Mouse (Mus musculus) forebrain, embryonic 16.5 days (tissue): ENCODE results near the gene Cidec. TPM values are rescaled to one million over a fixed set of nuclear protein-coding genes. Genes with fewer than 3 reads are reported as not detected.

Experiments
- ATAC-seq: fragments of 200-750 bp; cut with Nextera tagmentation; 2 replicates; pipeline ENCODE4 v1.8.0; 2017; ENCODE audit warnings: mild to moderate bottlenecking, moderate library complexity
- H3K27ac ChIP-seq: fragments of 300-500 bp; sonication (generic); 2 replicates; pipeline ENCODE4 v1.5.1; 2014; ENCODE audit warnings: low read length, control low read depth
- H3K27me3 ChIP-seq: fragments of 300-500 bp; sonication (generic); replicated peaks from 2 replicates; pipeline ENCODE4 v1.6.1; 2014; ENCODE audit warnings: low read length; ENCODE audit not compliant: control insufficient read depth, insufficient read depth
- H3K36me3 ChIP-seq: fragments of 300-500 bp; sonication (generic); 2 replicates; pipeline ENCODE4 v1.6.1; 2014; ENCODE audit not compliant: control insufficient read depth, insufficient read depth
- H3K4me1 ChIP-seq: fragments of 300-500 bp; sonication (generic); replicated peaks from 2 replicates; pipeline ENCODE4 v1.6.1; 2014; ENCODE audit warnings: low read length; ENCODE audit not compliant: control insufficient read depth, insufficient read depth
- H3K4me2 ChIP-seq: fragments of 300-500 bp; sonication (generic); 2 replicates; pipeline ENCODE4 v1.6.1; 2014; ENCODE audit warnings: mild to moderate bottlenecking, low read length, control low read depth
- H3K4me3 ChIP-seq: fragments of 300-500 bp; sonication (generic); replicated peaks from 2 replicates; pipeline ENCODE4 v1.5.1; 2014; ENCODE audit warnings: mild to moderate bottlenecking, low read length, control low read depth
- H3K9ac ChIP-seq: fragments of 300-500 bp; sonication (generic); replicated peaks from 2 replicates; pipeline ENCODE4 v1.6.1; 2014; ENCODE audit warnings: low read depth, low read length, control low read depth
- H3K9me3 ChIP-seq: fragments of 300-500 bp; sonication (generic); 2 replicates; pipeline ENCODE4 v1.6.1; 2016; ENCODE audit warnings: low read length; ENCODE audit not compliant: control insufficient read depth
- WGBS: fragments of 180-500 bp; shearing (Covaris S2); extraction: QIAGEN DNeasy Blood & Tissue Kit; methylation state at CpG from one replicate; pipeline ENCODE4 v1.1.7; 2014; 5-methylcytosine and 5-hydroxymethylcytosine counted together
- microRNA-seq: library from miRNA; unstranded; fragments of <30 nt; microRNA quantifications from one replicate; pipeline ENCODE4, GENCODE M21; 2017
- polyA plus RNA-seq: library from polyadenylated mRNA; unstranded; fragments of >200 nt; fragmentation: Nextera tagmentation; extraction: Ambion mirVana; gene quantifications from 2 replicates; pipeline ENCODE4 v1.2.1, GENCODE M21; 2015

Gene Cidec
- polyA plus RNA-seq, 1 experiment from 2014 or later = not detected

GRCm38 (mm10) chr6:113386025-113386424 lies 49.5 kb downstream of the Cidec start:
- Histone ChIP-seq H3K9me3 (no peaks in the 10 kb centered on the region), H3K36me3 (peaks cover 55% of the 10 kb centered on the region), H3K4me2 (no peak overlapping the region), H3K9ac (no peak overlapping the region), H3K27ac (no peak overlapping the region), H3K4me1 (no peaks in the 10 kb centered on the region), H3K4me3 (no peak overlapping the region), H3K27me3 (no peaks in the 10 kb centered on the region)
- no peak for ATAC-seq
- 91% methylated on average over 3 of the region's 3 CpGs for WGBS

DNA sequence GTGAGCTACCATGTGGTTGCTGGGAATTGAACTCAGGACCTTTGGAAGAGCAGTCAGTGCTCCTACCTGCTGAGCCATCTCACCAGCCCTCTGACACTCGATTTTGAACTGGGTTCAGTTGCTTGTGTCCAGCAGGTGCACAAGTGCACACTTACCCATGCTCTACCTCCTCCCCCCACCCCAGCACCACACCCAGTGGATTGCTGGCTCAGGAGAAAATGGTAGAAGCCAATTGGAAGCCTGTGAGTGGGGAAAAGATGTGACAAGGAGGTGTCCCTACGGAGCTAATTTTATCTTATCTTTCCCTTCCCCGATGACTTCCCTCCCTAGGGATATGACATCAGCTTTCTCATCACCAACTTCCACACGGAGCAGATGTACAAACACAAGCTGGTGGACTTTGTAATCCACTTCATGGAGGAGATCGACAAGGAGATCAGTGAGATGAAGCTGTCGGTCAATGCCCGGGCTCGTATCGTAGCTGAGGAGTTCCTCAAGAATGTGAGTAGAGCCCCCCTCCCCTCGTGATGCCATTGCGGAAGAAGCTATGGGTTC lies 50.3 kb downstream of the Cidec start:
- Histone ChIP-seq H3K36me3 (peaks cover 55% of the 10 kb centered on the region), H3K27ac (no peak overlapping the region), H3K4me2 (no peak overlapping the region), H3K4me3 (no peak overlapping the region), H3K9ac (no peak overlapping the region), H3K9me3 (no peaks in the 10 kb centered on the region), H3K4me1 (no peaks in the 10 kb centered on the region), H3K27me3 (no peaks in the 10 kb centered on the region)
- 90% methylated on average over 11 of the region's 11 CpGs for WGBS
- ATAC-seq = no peak

DNA sequence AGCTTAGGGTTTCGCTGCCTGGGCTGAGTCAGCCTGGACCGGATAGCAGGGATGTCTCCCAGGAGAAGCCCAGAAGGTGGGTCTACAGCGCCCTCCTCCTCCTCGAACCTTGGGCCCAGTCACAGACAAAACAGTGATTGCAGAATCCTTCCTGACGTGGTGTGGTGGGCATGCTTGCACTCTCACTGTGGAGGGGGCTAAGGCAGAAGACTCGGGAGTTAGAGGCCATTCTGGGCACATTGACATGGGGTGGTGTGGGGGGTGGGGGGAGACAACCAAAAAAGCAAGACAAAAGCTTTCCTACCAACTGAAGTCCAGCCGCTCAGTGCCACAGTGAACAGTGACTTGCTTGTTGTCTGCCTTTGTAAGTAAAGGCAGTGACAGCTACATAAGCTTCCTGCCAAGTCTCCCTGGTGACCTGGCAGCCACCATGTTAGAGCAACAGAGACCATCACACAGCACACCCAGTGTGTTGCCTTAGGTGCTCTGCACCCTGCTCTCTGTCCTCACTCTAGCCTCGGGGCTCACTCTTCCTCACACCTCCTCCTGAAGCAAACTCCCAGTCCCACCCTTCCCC lies 51.1 kb downstream of the Cidec start:
- H3K27ac ChIP-seq = no peak overlapping the region
- ATAC-seq = peak; percentile 36; the same call in 1 of the 2 replicates
- no peak overlapping the region for H3K4me2 ChIP-seq
- H3K9ac ChIP-seq = no peak overlapping the region
- H3K4me3 ChIP-seq = no peak overlapping the region
- H3K9me3 ChIP-seq = no peaks in the 10 kb centered on the region
- H3K4me1 ChIP-seq = peaks cover 1% of the 10 kb centered on the region
- no peaks in the 10 kb centered on the region for H3K27me3 ChIP-seq
- H3K36me3 ChIP-seq = peaks cover 50% of the 10 kb centered on the region
- WGBS = 90% methylated on average over 8 of the region's 8 CpGs

DNA sequence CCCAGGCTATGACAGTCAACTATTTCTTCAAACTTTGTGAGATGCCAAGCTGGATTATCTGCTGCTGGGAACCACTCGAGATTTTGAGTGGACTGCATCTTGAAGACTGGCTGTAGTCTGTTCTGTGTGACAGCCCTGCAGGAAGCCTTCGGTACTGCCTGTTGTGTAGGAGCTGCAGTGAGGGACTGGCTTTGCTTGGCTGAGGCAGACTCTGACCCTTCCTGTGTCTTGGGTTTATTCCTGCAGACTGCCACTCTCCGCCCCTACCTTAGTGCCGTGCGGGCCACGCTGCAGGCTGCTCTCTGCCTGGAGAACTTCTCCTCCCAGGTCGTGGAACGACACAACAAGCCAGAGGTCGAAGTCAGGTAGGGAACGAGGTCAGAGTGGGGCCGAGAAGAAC lies 55.1 kb downstream of the Cidec start:
- Histone ChIP-seq H3K9ac (no peak overlapping the region), H3K4me1 (peaks cover 20% of the 10 kb centered on the region), H3K36me3 (peaks cover 29% of the 10 kb centered on the region), H3K4me3 (no peak overlapping the region), H3K4me2 (no peak overlapping the region), H3K9me3 (no peaks in the 10 kb centered on the region), H3K27ac (no peak overlapping the region), H3K27me3 (no peaks in the 10 kb centered on the region)
- 95% methylated on average over 11 of the region's 11 CpGs for WGBS
- ATAC-seq = no peak

- peaks cover 28% of the 10 kb centered on the region for H3K36me3 ChIP-seq
- H3K9me3 ChIP-seq = no peaks in the 10 kb centered on the region
- H3K4me3 ChIP-seq = no peak overlapping the region; the same call in 1 of the 2 replicates
- peak overlapping the region; percentile 86; the same call in 1 of the 2 replicates for H3K4me2 ChIP-seq
- H3K9ac ChIP-seq = no peak overlapping the region
- H3K27me3 ChIP-seq = no peaks in the 10 kb centered on the region
- peaks cover 20% of the 10 kb centered on the region for H3K4me1 ChIP-seq
- no peak for ATAC-seq
- WGBS = 89% methylated on average over 6 of the region's 6 CpGs
- H3K27ac ChIP-seq = no peak overlapping the region
Measured at GRCm38 (mm10) chr6:113379246-113379645, 56.3 kb downstream of the Cidec start.

GRCm38 (mm10) chr6:113377496-113378385 lies 57.8 kb downstream of the Cidec start, which contains the start of the genes Tada3 and Arpc4:
Tada3 (minus strand) TSS chr6:113377883.
Arpc4 (plus strand) TSS chr6:113378115.
- H3K27me3 ChIP-seq = no peaks in the 10 kb centered on the region
- no peaks in the 10 kb centered on the region for H3K9me3 ChIP-seq
- peak within 1 kb of the TSS; percentile 56 for H3K4me3 ChIP-seq
- peak; percentile 95 for ATAC-seq
- peak within 1 kb of the TSS; percentile 86 for H3K4me2 ChIP-seq
- peak within 1 kb of the TSS; percentile 91 for H3K27ac ChIP-seq
- H3K4me1 ChIP-seq = peaks cover 20% of the 10 kb centered on the region
- peaks cover 24% of the 10 kb centered on the region for H3K36me3 ChIP-seq
- peak within 1 kb of the TSS; percentile 95 for H3K9ac ChIP-seq
- WGBS = under 1% methylated on average over 60 of the region's 61 CpGs

DNA sequence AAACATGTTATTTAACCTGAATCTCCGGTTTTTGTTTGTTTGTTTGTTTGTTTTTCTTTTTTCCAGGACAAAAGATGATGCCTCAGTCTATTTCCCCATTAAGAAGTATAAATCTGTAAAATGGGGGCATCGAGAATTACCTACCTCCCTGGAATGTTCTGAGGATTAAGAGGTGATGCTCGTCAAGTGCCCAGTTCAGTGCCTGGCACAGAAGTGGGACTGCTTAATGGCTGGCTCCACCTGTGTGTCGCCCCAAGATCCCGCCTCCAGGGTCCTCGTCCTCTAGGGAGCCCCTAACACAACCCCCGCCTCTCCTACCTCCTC lies 58.4 kb downstream of the Cidec start:
- Histone ChIP-seq H3K9me3 (no peaks in the 10 kb centered on the region), H3K27ac (peak overlapping the region; percentile 91), H3K36me3 (peaks cover 23% of the 10 kb centered on the region), H3K4me2 (peak overlapping the region; percentile 81), H3K4me3 (peak overlapping the region; percentile 56), H3K27me3 (no peaks in the 10 kb centered on the region), H3K9ac (peak overlapping the region; percentile 95), H3K4me1 (peaks cover 20% of the 10 kb centered on the region)
- no peak for ATAC-seq
- 8% methylated on average over 7 of the region's 7 CpGs for WGBS

Small RNA genes lying within 50 kb of the gene (microRNA-seq; reads per million reads assigned to microRNA genes)
- not detected for gene Gm24387

Other genes starting within 250 kb of the Cidec start
- 40.1 and 49.4 TPM in 2 replicates for gene Lhfpl4, start 240.4 kb downstream of the Cidec start, polyA plus RNA-seq
- gene Mtmr14, start 197.9 kb downstream of the Cidec start, polyA plus RNA-seq = 42.1 and 44.4 TPM in 2 replicates
- 0.32 and 1.4 TPM in 2 replicates for gene Cpne9, start 153.5 kb downstream of the Cidec start, polyA plus RNA-seq
- gene Brpf1, start 128.6 kb downstream of the Cidec start, polyA plus RNA-seq = 19.9 and 20.3 TPM in 2 replicates
- gene Ogg1, start 108.8 kb downstream of the Cidec start, polyA plus RNA-seq = 11.3 and 11.9 TPM in 2 replicates
- gene Camk1, start 91.8 kb downstream of the Cidec start, polyA plus RNA-seq = 78.9 and 99.3 TPM in 2 replicates
- gene Tada3, start 57.9 kb downstream of the Cidec start, polyA plus RNA-seq = 83.3 and 88.8 TPM in 2 replicates
- 407 and 414 TPM in 2 replicates for gene Arpc4, start 57.6 kb downstream of the Cidec start, polyA plus RNA-seq
- gene Ttll3, start 46.5 kb downstream of the Cidec start, polyA plus RNA-seq = 6.4 and 8.7 TPM in 2 replicates
- 13.9 and 16.3 TPM in 2 replicates for gene Rpusd3, start 16.4 kb downstream of the Cidec start, polyA plus RNA-seq
- gene Jagn1, start 6.8 kb upstream of the Cidec start, polyA plus RNA-seq = 90.9 and 98.9 TPM in 2 replicates
- gene Il17re, start 22.7 kb upstream of the Cidec start, polyA plus RNA-seq = 0.07 TPM in 1 of 2 replicates, not detected in the other
- 2.4 and 3.5 TPM in 2 replicates for gene Il17rc, start 35.7 kb upstream of the Cidec start, polyA plus RNA-seq
- 62.6 and 73.9 TPM in 2 replicates for gene Creld1, start 47.5 kb upstream of the Cidec start, polyA plus RNA-seq
- gene Prrt3, start 66.2 kb upstream of the Cidec start, polyA plus RNA-seq = 5.2 and 8.5 TPM in 2 replicates
- gene Emc3, start 95.9 kb upstream of the Cidec start, polyA plus RNA-seq = 106 and 108 TPM in 2 replicates
- 4.3 and 4.7 TPM in 2 replicates for gene Fancd2, start 95.9 kb upstream of the Cidec start, polyA plus RNA-seq
- 0.19 TPM in 1 of 2 replicates, not detected in the other for gene Fancd2os, start 165.0 kb upstream of the Cidec start, polyA plus RNA-seq
- 231 and 240 TPM in 2 replicates for gene Brk1, start 169.0 kb upstream of the Cidec start, polyA plus RNA-seq
- gene Vhl, start 188.2 kb upstream of the Cidec start, polyA plus RNA-seq = 78.1 and 82.2 TPM in 2 replicates
- gene Irak2, start 202.7 kb upstream of the Cidec start, polyA plus RNA-seq = 1.4 and 1.5 TPM in 2 replicates